Mouse (Mus musculus) adrenal gland, postnatal 25 days (tissue): Measurements from ENCODE around the gene Flywch2. TPM values are rescaled to one million over a fixed set of nuclear protein-coding genes. Genes with fewer than 3 reads are reported as not detected.
"Not testable (repeated sequence)": the region's sequence is repeated elsewhere in the genome, so short reads cannot be mapped to it uniquely, and the experiment has no call there.

ENCODE experiments used
- DNase-seq: peaks from one replicate; pipeline ENCODE4 v3.0.0; 2021; ENCODE audit warnings: mixed read lengths
- total RNA-seq: library from RNA; stranded (reverse); gene quantifications from 2 replicates; pipeline ENCODE4 v1.2.3, GENCODE M21; 2021

The Flywch2 gene
- total RNA-seq, 1 experiment from 2014 or later: 7.6 TPM

GRCm38 (mm10) chr17:23790269-23791078 is 4.6 kb upstream of the Flywch2 start, which contains the start of gene Srrm2:
Gene Srrm2, plus strand, starts transcription at chr17:23790532.
- peak; percentile 66 for DNase-seq

DNA sequence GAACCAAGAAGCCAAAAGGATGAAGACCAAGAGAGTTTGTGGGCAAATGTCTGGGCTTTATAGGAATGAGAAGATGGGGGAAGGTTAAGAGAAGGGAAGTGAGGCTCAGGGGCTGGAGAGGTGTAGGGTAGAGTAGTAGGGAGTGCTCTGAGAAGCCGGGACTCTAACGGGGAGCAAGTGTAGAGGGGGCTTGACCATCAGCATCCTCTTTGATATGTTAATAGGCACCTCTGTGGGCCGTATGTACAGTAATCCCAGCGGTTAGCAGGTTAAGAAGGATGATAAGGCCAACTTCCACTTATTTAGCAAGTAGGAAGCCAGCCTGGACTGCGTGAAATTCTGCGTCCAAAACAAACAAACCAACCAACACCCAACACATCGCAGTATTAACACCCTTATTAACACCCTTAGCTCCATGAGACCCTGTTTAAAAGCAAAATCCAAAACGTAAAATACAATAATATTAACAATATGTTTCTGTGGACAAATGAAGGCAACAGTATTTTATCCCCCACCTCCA is 3.9 kb upstream of the Flywch2 start:
- no peak for DNase-seq

DNA sequence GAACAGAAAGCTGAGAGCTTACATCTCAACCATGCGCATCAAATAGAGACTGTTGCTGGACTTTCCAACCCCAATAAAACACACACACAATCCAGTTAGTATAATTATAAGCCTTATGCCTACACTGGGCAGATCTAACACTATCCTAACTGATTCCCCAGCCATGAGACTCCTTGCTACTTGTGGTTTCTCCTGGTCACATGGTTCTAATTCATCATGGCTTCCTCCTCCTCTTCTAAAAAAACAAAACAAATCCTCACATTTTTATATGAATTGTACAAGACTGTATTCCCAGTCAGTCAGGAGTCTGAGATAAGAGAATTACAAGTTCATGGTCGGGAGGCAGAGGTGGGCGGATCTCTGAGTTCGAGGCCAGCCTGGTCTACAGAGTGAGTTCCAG is 3.1 kb upstream of the Flywch2 start:
- no peak for DNase-seq

DNA sequence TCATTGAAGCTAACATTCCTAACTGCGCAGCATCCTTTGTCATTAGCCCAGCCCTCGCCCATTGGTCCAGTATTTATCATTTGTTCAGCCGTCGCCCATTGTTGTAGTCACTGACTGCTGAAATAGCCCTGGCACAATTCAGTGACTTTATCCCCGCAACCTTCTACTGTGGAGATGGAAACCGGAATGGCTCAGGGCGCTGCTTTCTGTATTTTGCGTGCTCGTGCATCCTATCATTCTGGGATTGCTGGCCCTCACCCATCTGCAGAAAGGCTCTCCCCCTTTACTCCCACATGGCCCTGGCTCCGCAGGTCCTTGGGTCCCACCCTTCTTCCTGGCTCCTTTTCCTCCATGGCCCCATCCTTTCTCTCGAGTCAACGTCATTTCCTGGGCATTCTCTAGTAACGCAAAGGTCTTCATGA is 640 bp upstream of the Flywch2 start:
- DNase-seq: no peak

- no peak for DNase-seq
These were observed 2.5 kb downstream of the Flywch2 start for GRCm38 (mm10) chr17:23783352-23783751.

- DNase-seq: no peak
These were observed 7.4 kb downstream of the Flywch2 start for GRCm38 (mm10) chr17:23778447-23778846.

DNA sequence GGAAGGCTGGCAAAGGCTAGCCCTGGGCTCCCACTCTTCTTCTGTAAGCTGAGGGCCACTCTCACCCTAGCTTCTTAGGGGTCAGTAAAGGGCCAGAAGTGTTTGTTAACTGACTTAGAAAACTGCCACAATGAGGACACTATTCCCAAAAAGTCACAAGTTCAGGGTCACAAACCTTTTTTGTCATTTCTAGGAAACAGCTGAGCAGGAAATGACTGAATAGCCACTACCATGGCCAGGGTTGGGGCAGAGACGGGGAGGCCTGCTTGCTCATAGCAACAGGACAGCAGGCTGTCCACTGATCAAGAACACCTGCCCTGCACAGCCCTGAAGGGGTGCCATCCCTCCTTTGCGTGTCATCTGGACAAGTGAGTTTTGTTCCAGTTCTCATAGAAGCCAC is 8.7 kb downstream of the Flywch2 start:
- no peak for DNase-seq

GRCm38 (mm10) chr17:23776216-23776615 is 9.7 kb downstream of the Flywch2 start:
- DNase-seq: no peak

DNA sequence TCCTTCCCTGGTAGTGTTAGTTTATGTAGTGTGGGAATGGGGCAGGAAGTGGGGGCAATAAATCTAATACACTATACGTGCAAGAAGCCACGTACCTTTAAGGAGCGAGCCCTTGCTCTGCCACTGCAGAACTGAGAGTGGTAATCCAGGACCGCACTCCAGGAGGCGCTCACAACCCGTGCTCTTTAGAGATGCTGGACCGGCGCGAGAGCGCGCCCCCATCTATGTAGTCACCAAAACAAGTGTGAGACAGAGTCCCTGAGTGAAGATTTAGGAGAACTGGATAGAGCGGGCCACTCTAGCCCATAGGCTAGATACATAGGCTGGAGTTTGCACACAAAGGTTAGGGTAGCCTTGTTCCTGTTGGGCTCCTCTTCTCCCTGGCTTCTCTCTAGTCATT is 11.8 kb downstream of the Flywch2 start:
- DNase-seq: peak; percentile 86

DNA sequence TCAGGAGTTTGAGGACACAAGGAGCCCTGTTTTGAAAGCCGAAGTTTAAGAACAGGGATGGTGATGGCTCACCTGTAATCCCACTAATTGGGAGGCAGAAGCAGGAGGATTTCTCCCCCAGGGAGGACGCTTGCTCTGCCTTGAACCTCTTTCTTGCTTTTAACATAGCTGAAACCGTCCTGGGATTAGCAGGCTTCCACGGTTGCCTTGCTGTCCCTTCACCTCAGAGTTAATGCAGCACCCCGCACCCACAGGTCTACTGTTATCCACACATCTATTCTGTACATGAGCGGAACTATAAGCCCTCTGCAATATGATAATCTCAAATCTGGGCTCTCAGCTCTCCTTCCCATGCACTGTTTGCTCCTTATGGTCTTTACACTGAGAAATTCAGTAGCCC is 12.2 kb downstream of the Flywch2 start:
- DNase-seq: no peak

DNA sequence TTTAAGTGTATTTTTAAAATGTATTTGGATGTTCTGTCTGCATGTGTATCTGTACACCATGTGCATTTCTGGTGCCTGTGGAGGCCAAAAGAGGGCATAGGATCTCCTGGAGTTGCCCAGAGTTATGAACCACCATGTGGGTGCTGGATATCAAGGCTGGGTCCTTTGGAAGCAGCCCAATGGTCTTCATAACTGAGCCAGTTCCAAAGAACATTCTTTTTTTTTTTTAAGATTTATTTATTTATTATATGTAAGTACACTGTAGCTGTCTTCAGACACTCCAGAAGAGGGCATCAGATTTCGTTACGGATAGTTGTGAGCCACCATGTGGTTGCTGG is 13.7 kb downstream of the Flywch2 start:
- not testable (repeated sequence) for DNase-seq

- DNase-seq: peak; percentile 97
These were observed 14.3 kb downstream of the Flywch2 start, which contains the start of gene Flywch1 for GRCm38 (mm10) chr17:23771284-23772218. Gene Flywch1, minus strand, starts transcription at chr17:23771602.

DNA sequence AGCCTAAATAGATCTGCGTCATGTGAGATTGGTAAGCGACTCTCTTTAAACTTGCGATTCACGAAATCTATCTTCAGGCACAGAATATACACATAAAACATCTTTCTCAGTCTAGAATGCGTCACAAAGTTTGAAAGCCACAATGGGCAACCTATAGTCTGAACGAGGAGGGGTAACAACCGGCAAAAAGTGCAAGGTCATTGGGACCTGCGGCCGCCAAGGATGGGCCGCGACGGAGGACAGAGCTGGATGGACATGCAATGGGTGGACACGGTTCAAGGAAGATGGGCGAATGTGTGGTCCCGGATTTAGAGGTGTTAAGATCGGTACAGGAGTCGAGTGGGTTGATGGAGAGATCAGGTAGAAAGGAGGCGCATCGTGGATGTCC is 15.0 kb downstream of the Flywch2 start:
- no peak for DNase-seq

- DNase-seq: no peak
These were observed 15.4 kb downstream of the Flywch2 start for GRCm38 (mm10) chr17:23770493-23770892.

GRCm38 (mm10) chr17:23762976-23763375 is 22.9 kb downstream of the Flywch2 start:
- no peak for DNase-seq

- no peak for DNase-seq
These were observed 24.7 kb downstream of the Flywch2 start for GRCm38 (mm10) chr17:23761155-23761554.

DNA sequence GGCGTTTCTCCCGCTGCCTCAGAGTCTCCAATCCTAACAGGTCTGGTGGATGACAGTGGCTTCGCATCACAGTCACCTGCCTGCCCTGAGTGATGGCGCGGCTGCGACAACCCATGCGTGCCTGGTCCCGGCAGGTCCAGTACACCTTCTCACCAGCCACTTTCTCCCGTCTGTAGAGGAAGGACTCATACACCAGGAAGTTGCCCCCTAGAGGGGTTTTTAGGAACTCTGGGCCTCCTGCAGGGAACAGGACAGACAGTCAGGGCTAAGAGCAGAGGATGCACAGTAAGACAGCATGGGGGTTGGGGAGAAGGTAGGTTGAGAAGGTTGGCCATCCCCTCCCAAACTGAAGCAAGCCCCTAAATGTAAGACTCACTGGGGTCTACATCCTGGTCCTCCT is 25.6 kb downstream of the Flywch2 start:
- no peak for DNase-seq

GRCm38 (mm10) chr17:23758801-23759200 is 27.1 kb downstream of the Flywch2 start:
- DNase-seq: no peak

DNA sequence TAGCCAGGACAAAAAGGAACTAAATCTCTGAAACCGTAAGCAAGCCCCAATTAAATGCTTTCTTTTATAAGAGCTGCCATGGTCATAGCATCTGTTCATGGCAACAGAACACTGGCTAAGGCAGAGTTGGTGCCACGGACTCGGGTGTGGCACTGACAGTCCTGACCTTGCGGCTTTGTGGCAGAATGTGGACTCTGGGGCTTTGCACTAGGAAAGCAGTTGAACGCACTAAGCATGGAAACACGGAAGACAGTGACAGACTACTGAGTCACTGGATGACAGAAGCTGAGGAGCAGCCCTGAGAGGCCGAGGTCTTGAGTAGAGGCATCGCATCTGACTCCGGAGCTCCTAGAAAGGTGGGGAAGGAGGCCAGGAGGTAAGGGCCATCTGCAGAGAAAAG is 28.3 kb downstream of the Flywch2 start:
- DNase-seq: no peak

- DNase-seq: no peak
These were observed 30.2 kb downstream of the Flywch2 start for GRCm38 (mm10) chr17:23755689-23756088.

DNA sequence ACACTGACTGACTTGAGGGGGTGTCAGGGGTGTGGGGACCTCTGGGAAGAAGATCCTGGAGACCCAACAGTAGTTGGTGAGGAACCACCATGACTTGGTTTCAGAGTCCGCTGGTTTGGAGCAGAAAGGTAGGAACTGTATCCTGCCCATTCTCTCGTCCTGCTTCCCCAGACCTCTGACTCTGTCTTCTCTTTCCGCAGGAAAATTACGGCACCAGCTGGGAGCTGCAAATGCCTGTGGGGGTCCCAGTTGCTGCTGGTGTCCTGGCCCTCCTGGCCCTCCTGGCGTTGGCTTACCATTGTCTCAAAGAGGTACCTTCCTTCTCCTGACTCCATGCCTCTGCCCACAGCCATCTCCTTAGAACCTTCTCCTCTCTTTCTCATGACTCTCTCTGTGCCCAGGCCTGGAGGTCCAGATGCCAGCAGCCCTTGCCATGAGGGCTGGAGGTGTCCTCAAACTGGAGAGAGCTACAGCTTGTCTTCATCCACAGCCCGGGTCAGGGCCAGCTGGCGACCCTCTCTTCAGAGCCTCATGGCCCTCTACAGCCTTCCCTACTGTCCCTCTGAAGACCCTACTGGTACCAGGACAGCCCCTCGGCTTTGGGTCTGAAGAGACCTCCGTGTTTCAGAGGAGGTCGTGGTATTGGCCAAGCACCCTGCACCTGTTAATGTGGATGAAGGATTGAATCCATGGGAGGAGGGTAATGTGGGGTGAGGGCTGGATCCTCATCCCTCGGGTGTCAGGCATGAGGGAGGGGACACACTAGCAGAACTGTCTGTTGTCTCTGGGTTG is 36.3 kb downstream of the Flywch2 start:
- DNase-seq: no peak
